Mouse (Mus musculus): ENCODE measurements at regions not wholly inside any gene's neighbourhood (a gene's known extent, or its start where the extent isn't known, plus 50 kb on each side); places are given as distances from the start of the nearest gene placed in this dataset.

- ATAC-seq = peak; percentile 60
- Histone ChIP-seq H3K36me3 (ENCODE audit: insufficient read depth) (no peaks in the 10 kb centered on the region), H3K9ac (no peak overlapping the region), H3K4me2 (ENCODE audit: low read depth) (no peak overlapping the region), H3K4me1 (ENCODE audit: insufficient read depth) (no peaks in the 10 kb centered on the region), H3K9me3 (ENCODE audit: low read length) (no peaks in the 10 kb centered on the region), H3K27me3 (ENCODE audit: insufficient read depth, low read length) (no peaks in the 10 kb centered on the region), H3K27ac (ENCODE audit: low read depth, low read length) (0 out of 2 replicates have a peak overlapping the region, but pooled peaks have one; percentile 9), H3K4me3 (ENCODE audit: low read depth, low read length) (no peak overlapping the region)
- 67% methylated on average over 4 of the region's 4 CpGs for WGBS
- peak; percentile 11 for DNase-seq
- no peak for TF ChIP-seq CTCF (IDR thresholded peaks at IDR 0.05; ENCODE audit: low read depth)
Observed at GRCm38 (mm10) chr9:11285135-11285534, 380.6 kb upstream of the Cntn5 start.

- 0 out of 2 replicates have a peak, but pooled peaks cover under 1% of the 10 kb centered on the region for H3K4me1 ChIP-seq (ENCODE audit: insufficient read depth)
- H3K9ac ChIP-seq = no peak overlapping the region
- no peaks in the 10 kb centered on the region for H3K9me3 ChIP-seq (ENCODE audit: low read length)
- no peak overlapping the region for H3K4me2 ChIP-seq (ENCODE audit: low read depth)
- H3K36me3 ChIP-seq (ENCODE audit: insufficient read depth) = no peaks in the 10 kb centered on the region
- DNase-seq (peak; percentile 27), ATAC-seq (0 out of 2 replicates have a peak, but pooled peaks have one; percentile 23)
- no peak overlapping the region for H3K27ac ChIP-seq (ENCODE audit: low read depth, low read length)
- no peaks in the 10 kb centered on the region for H3K27me3 ChIP-seq (ENCODE audit: insufficient read depth, low read length)
- TF ChIP-seq CTCF (IDR thresholded peaks at IDR 0.05; ENCODE audit: low read depth) = no peak
- H3K4me3 ChIP-seq (ENCODE audit: low read depth, low read length) = no peak overlapping the region
- WGBS = 62% methylated on average over 1 of the region's 1 CpGs
Observed at GRCm38 (mm10) chr9:11284549-11284948, 380.0 kb upstream of the Cntn5 start.

GRCm38 (mm10) chr9:11279409-11280127, 375.0 kb upstream of the Cntn5 start:
- H3K36me3 ChIP-seq (ENCODE audit: insufficient read depth) = no peaks in the 10 kb centered on the region
- peak; percentile 78 for ATAC-seq
- WGBS = 24% methylated on average over 5 of the region's 5 CpGs

GRCm38 (mm10) chr9:11277810-11278209, 373.2 kb upstream of the Cntn5 start:
- TF ChIP-seq CTCF (IDR thresholded peaks at IDR 0.05; ENCODE audit: low read depth) = no peak
- H3K9ac ChIP-seq = no peak overlapping the region
- H3K4me3 ChIP-seq (ENCODE audit: low read depth, low read length) = no peak overlapping the region
- no peak overlapping the region for H3K4me2 ChIP-seq (ENCODE audit: low read depth)
- H3K36me3 ChIP-seq (ENCODE audit: insufficient read depth) = no peaks in the 10 kb centered on the region
- no peaks in the 10 kb centered on the region for H3K9me3 ChIP-seq (ENCODE audit: low read length)
- no peak for ATAC-seq
- H3K27ac ChIP-seq (ENCODE audit: low read depth, low read length) = no peak overlapping the region
- 0 out of 2 replicates have a peak, but pooled peaks cover 2% of the 10 kb centered on the region for H3K4me1 ChIP-seq (ENCODE audit: insufficient read depth)
- no peaks in the 10 kb centered on the region for H3K27me3 ChIP-seq (ENCODE audit: insufficient read depth, low read length)
- WGBS = 95% methylated on average over 22 of the region's 22 CpGs
- no peak for DNase-seq

More at GRCm38 (mm10) chr9:11279409-11280127, 375.0 kb upstream of the Cntn5 start:
- DNase-seq = peak; percentile 35
- Histone ChIP-seq H3K27me3 (ENCODE audit: insufficient read depth, low read length) (no peaks in the 10 kb centered on the region), H3K9ac (no peak overlapping the region), H3K9me3 (ENCODE audit: low read length) (no peaks in the 10 kb centered on the region), H3K4me1 (ENCODE audit: insufficient read depth) (0 out of 2 replicates have a peak, but pooled peaks cover 2% of the 10 kb centered on the region), H3K4me2 (ENCODE audit: low read depth) (no peak overlapping the region), H3K4me3 (ENCODE audit: low read depth, low read length) (no peak overlapping the region), H3K27ac (ENCODE audit: low read depth, low read length) (0 out of 2 replicates have a peak overlapping the region, but pooled peaks have one; percentile 40)
- no peak for TF ChIP-seq CTCF (IDR thresholded peaks at IDR 0.05; ENCODE audit: low read depth)

GRCm38 (mm10) chr9:11276966-11277365, 372.4 kb upstream of the Cntn5 start:
- Histone ChIP-seq H3K9me3 (ENCODE audit: low read length) (no peaks in the 10 kb centered on the region), H3K36me3 (ENCODE audit: insufficient read depth) (no peaks in the 10 kb centered on the region), H3K4me1 (ENCODE audit: insufficient read depth) (0 out of 2 replicates have a peak, but pooled peaks cover 2% of the 10 kb centered on the region), H3K27ac (ENCODE audit: low read depth, low read length) (no peak overlapping the region), H3K9ac (no peak overlapping the region), H3K27me3 (ENCODE audit: insufficient read depth, low read length) (no peaks in the 10 kb centered on the region), H3K4me2 (ENCODE audit: low read depth) (no peak overlapping the region), H3K4me3 (ENCODE audit: low read depth, low read length) (no peak overlapping the region)
- DNase-seq (no peak), ATAC-seq (no peak)
- WGBS = 86% methylated on average over 4 of the region's 4 CpGs
- TF ChIP-seq CTCF (IDR thresholded peaks at IDR 0.05; ENCODE audit: low read depth) = no peak

DNA sequence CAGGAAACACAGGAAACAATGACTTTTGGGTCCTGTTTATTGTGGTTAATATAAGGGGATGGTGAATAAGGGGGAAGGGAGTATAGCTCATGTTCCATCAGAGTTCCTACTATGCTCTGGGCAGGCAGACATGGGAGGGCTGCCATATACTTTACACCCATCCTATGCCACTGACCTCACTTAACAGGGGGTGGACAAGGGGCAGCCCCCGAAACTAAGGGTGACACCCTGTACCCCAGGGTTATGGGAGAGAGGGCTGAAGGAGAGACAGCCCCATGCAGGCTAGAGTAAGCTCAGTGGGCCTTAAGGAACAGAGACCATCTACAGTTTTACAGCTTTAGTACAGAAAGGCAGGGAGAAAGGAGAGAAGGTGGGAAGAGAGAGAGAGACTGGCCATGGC, 352.3 kb upstream of the Cntn5 start:
- 82% methylated on average over 1 of the region's 1 CpGs for WGBS

GRCm38 (mm10) chr9:11206829-11207228, 302.3 kb upstream of the Cntn5 start:
- Histone ChIP-seq H3K27ac (ENCODE audit: low read depth, low read length) (no peak overlapping the region), H3K4me1 (ENCODE audit: insufficient read depth) (no peaks in the 10 kb centered on the region), H3K9ac (no peak overlapping the region), H3K9me3 (ENCODE audit: low read length) (no peaks in the 10 kb centered on the region), H3K4me2 (ENCODE audit: low read depth) (no peak overlapping the region), H3K4me3 (ENCODE audit: low read depth, low read length) (no peak overlapping the region), H3K27me3 (ENCODE audit: insufficient read depth, low read length) (no peaks in the 10 kb centered on the region), H3K36me3 (ENCODE audit: insufficient read depth) (no peaks in the 10 kb centered on the region)
- DNase-seq (peak; percentile 55), ATAC-seq (peak; percentile 76)
- TF ChIP-seq CTCF (IDR thresholded peaks at IDR 0.05; ENCODE audit: low read depth) = no peak
- WGBS = 45% methylated on average over 6 of the region's 6 CpGs

More for the DNA sequence above, 352.3 kb upstream of the Cntn5 start:
- DNase-seq (no peak), ATAC-seq (no peak)
- H3K4me1 ChIP-seq (ENCODE audit: insufficient read depth) = no peaks in the 10 kb centered on the region
- H3K4me2 ChIP-seq (ENCODE audit: low read depth) = no peak overlapping the region
- H3K9ac ChIP-seq = no peak overlapping the region
- H3K4me3 ChIP-seq (ENCODE audit: low read depth, low read length) = no peak overlapping the region
- no peaks in the 10 kb centered on the region for H3K36me3 ChIP-seq (ENCODE audit: insufficient read depth)
- H3K9me3 ChIP-seq (ENCODE audit: low read length) = no peaks in the 10 kb centered on the region
- H3K27me3 ChIP-seq (ENCODE audit: insufficient read depth, low read length) = no peaks in the 10 kb centered on the region
- H3K27ac ChIP-seq (ENCODE audit: low read depth, low read length) = no peak overlapping the region
- no peak for TF ChIP-seq CTCF (IDR thresholded peaks at IDR 0.05; ENCODE audit: low read depth)
